Mouse (Mus musculus) neural tube, embryonic 12.5 days (tissue): ENCODE measurements around the gene Fgf15. TPM values are rescaled to one million over a fixed set of nuclear protein-coding genes. Genes with fewer than 3 reads are reported as not detected.
"Not testable (repeated sequence)": the region's sequence is repeated elsewhere in the genome, so short reads cannot be mapped to it uniquely, and the experiment has no call there.

Experiments used
- ATAC-seq: fragments of 200-750 bp; cut with Nextera tagmentation; 2 replicates; pipeline ENCODE4 v1.8.0; 2017; ENCODE audit warnings: low read depth, mild to moderate bottlenecking, moderate TSS enrichment, moderate library complexity; ENCODE audit not compliant: low FRiP score
- H3K27ac ChIP-seq: fragments of 300-500 bp; sonication (generic); 2 replicates; pipeline ENCODE4 v1.5.1; 2016
- H3K27me3 ChIP-seq: fragments of 300-500 bp; sonication (generic); replicated peaks from 2 replicates; pipeline ENCODE4 v1.6.1; 2016; ENCODE audit warnings: mild to moderate bottlenecking
- H3K36me3 ChIP-seq: fragments of 300-500 bp; sonication (generic); 2 replicates; pipeline ENCODE4 v1.6.1; 2016; ENCODE audit warnings: mild to moderate bottlenecking
- H3K4me1 ChIP-seq: fragments of 300-500 bp; sonication (generic); 2 replicates; pipeline ENCODE4 v1.6.1; 2016
- H3K4me2 ChIP-seq: fragments of 300-500 bp; sonication (generic); replicated peaks from 2 replicates; pipeline ENCODE4 v1.6.1; 2016; ENCODE audit warnings: mild to moderate bottlenecking
- H3K4me3 ChIP-seq: fragments of 300-500 bp; sonication (generic); 2 replicates; pipeline ENCODE4 v1.5.1; 2016
- H3K9ac ChIP-seq: fragments of 300-500 bp; sonication (generic); 2 replicates; pipeline ENCODE4 v1.6.1; 2016; ENCODE audit warnings: mild to moderate bottlenecking
- H3K9me3 ChIP-seq: fragments of 300-500 bp; sonication (generic); 2 replicates; pipeline ENCODE4 v1.6.1; 2016; ENCODE audit warnings: mild to moderate bottlenecking
- WGBS: fragments of 180-500 bp; shearing (Covaris S2); methylation state at CpG from one replicate; pipeline ENCODE4 v1.1.7; 2016; 5-methylcytosine and 5-hydroxymethylcytosine counted together
- polyA plus RNA-seq: library from polyadenylated mRNA; unstranded; fragments of >200 nt; fragmentation: Nextera tagmentation; extraction: Ambion mirVana; gene quantifications from 2 replicates; pipeline ENCODE4 v1.2.1, GENCODE M21; 2016

Gene Fgf15
- polyA plus RNA-seq, 1 experiment from 2014 or later = 59.1 TPM

GRCm38 (mm10) chr7:144864160-144864670 lies 32.1 kb upstream of the Fgf15 start:
- ATAC-seq = no peak
- no peak overlapping the region for H3K4me3 ChIP-seq
- no peak overlapping the region for H3K4me2 ChIP-seq
- no peak overlapping the region for H3K9ac ChIP-seq
- H3K4me1 ChIP-seq = peaks cover 14% of the 10 kb centered on the region
- WGBS = 40% methylated on average over 3 of the region's 3 CpGs
- no peak overlapping the region for H3K27ac ChIP-seq
- peaks cover 71% of the 10 kb centered on the region for H3K27me3 ChIP-seq
- no peaks in the 10 kb centered on the region for H3K36me3 ChIP-seq
- no peaks in the 10 kb centered on the region for H3K9me3 ChIP-seq

GRCm38 (mm10) chr7:144867161-144867560 lies 29.2 kb upstream of the Fgf15 start:
- no peak overlapping the region for H3K4me3 ChIP-seq
- H3K9ac ChIP-seq = no peak overlapping the region

GRCm38 (mm10) chr7:144867602-144868001 lies 28.7 kb upstream of the Fgf15 start:
- H3K27ac ChIP-seq = no peak overlapping the region
- peaks cover 37% of the 10 kb centered on the region for H3K27me3 ChIP-seq
- no peaks in the 10 kb centered on the region for H3K9me3 ChIP-seq
- H3K4me1 ChIP-seq = no peaks in the 10 kb centered on the region
- H3K9ac ChIP-seq = no peak overlapping the region
- H3K4me2 ChIP-seq = no peak overlapping the region
- no peak for ATAC-seq
- H3K4me3 ChIP-seq = no peak overlapping the region
- no peaks in the 10 kb centered on the region for H3K36me3 ChIP-seq
- WGBS = 83% methylated on average over 8 of the region's 8 CpGs

More at GRCm38 (mm10) chr7:144867161-144867560, 29.2 kb upstream of the Fgf15 start:
- Histone ChIP-seq H3K4me1 (0 out of 2 replicates have a peak, but pooled peaks cover 2% of the 10 kb centered on the region), H3K27me3 (peaks cover 42% of the 10 kb centered on the region), H3K9me3 (no peaks in the 10 kb centered on the region), H3K27ac (no peak overlapping the region), H3K4me2 (no peak overlapping the region), H3K36me3 (no peaks in the 10 kb centered on the region)
- WGBS = 75% methylated on average over 4 of the region's 4 CpGs
- ATAC-seq = no peak

DNA sequence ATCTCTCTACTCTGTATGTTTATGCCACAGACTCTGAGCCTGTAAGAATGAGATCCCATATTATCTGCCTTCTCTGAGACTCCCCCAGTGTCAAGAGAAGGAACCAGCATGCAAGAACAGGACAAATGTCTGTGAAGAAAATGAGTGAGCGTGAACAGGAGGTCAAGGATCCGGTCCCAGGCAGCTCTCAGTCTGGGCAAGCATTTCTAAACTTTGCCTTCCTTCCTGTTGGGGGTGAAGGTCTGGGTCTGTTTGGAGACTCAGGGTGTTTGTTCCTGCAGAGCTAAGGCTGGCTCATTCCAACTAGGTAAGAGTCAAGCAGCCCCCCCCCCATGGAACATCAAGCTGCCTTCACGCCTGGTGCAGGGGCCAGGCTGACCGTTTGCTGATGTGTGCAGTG lies 23.9 kb upstream of the Fgf15 start:
- Histone ChIP-seq H3K4me1 (no peaks in the 10 kb centered on the region), H3K36me3 (no peaks in the 10 kb centered on the region), H3K4me2 (no peak overlapping the region), H3K4me3 (no peak overlapping the region), H3K9me3 (no peaks in the 10 kb centered on the region), H3K27ac (no peak overlapping the region), H3K9ac (no peak overlapping the region), H3K27me3 (no peaks in the 10 kb centered on the region; the same call in 1 of the 2 replicates)
- 67% methylated on average over 4 of the region's 4 CpGs for WGBS
- ATAC-seq = no peak

DNA sequence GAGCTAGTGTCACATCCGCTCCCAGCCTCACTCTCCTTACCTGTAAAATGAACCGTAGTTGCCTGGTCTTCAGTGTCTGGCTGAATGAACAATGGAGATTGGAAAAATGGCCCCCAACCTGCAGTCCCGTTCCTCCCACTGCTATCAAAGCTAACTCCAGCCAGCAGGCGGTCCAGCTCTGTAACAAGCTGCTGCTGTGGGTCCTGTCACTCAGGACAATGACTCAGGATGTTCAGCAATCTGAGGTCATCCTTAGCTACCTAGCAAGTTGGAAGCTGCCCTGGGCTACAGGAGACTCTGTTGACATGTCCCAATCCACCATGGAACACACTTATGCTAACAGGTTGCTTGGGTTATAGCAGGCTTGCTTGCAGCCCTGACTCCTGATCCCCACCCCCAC lies 23.2 kb upstream of the Fgf15 start:
- H3K9me3 ChIP-seq = no peaks in the 10 kb centered on the region
- no peaks in the 10 kb centered on the region; the same call in 1 of the 2 replicates for H3K27me3 ChIP-seq
- H3K9ac ChIP-seq = no peak overlapping the region
- ATAC-seq = no peak
- H3K36me3 ChIP-seq = no peaks in the 10 kb centered on the region
- WGBS = 71% methylated on average over 4 of the region's 4 CpGs
- H3K4me2 ChIP-seq = no peak overlapping the region
- no peak overlapping the region for H3K4me3 ChIP-seq
- H3K4me1 ChIP-seq = no peaks in the 10 kb centered on the region
- no peak overlapping the region for H3K27ac ChIP-seq

GRCm38 (mm10) chr7:144874226-144874625 lies 22.1 kb upstream of the Fgf15 start:
- ATAC-seq = no peak
- Histone ChIP-seq H3K4me3 (no peak overlapping the region), H3K27ac (no peak overlapping the region), H3K9me3 (no peaks in the 10 kb centered on the region), H3K27me3 (no peaks in the 10 kb centered on the region; the same call in 1 of the 2 replicates), H3K9ac (no peak overlapping the region), H3K36me3 (no peaks in the 10 kb centered on the region), H3K4me2 (no peak overlapping the region), H3K4me1 (no peaks in the 10 kb centered on the region)
- 72% methylated on average over 4 of the region's 4 CpGs for WGBS

DNA sequence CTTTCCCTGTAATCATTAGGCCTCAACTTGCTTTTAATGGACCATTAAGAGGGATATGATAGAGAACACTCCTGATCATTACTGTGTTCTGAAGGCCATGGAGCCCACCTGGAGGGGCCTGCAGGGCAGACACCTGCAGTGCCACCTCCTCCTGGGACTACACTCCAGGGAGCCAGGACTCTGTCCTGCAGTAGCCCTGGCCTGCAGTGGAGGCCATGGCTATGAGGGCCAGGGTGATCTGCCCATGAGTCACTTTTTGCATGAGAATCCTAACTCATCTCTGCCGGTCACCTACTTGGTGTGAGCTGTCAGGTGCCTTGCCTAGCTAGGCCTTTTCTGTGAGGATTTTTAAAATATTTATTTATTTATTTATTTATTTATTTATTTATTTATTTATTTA lies 17.9 kb upstream of the Fgf15 start:
- WGBS = 94% methylated on average over 1 of the region's 1 CpGs
- Histone ChIP-seq H3K27ac (no peak overlapping the region), H3K4me3 (no peak overlapping the region), H3K9ac (no peak overlapping the region), H3K36me3 (no peaks in the 10 kb centered on the region), H3K9me3 (no peaks in the 10 kb centered on the region), H3K27me3 (no peaks in the 10 kb centered on the region; the same call in 1 of the 2 replicates), H3K4me2 (no peak overlapping the region), H3K4me1 (no peaks in the 10 kb centered on the region)
- ATAC-seq = no peak

DNA sequence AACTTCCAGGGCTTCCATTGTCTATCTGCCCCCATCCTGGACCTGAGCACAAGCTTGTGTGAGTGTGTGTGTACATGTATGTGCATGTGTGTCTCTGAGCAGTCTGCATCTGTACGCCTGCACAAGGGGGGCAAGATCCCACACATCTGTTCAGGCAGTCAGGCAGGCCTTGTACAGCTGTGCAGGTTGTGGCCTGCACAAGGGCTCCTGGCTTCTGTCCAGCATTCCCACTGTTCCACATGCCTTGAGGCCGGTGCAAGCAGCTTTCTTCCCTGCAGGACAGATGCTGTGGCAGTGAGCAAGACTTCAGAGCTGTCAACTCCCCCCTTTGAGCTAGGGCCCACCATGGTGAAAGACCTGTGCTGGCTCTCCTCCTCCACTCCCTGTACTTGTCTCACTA lies 13.2 kb upstream of the Fgf15 start:
- Histone ChIP-seq H3K4me1 (no peaks in the 10 kb centered on the region), H3K4me2 (no peak overlapping the region), H3K27ac (no peak overlapping the region), H3K4me3 (no peak overlapping the region), H3K9ac (no peak overlapping the region), H3K36me3 (no peaks in the 10 kb centered on the region), H3K9me3 (no peaks in the 10 kb centered on the region), H3K27me3 (no peaks in the 10 kb centered on the region; the same call in 1 of the 2 replicates)
- no peak for ATAC-seq
- 48% methylated on average over 2 of the region's 2 CpGs for WGBS

DNA sequence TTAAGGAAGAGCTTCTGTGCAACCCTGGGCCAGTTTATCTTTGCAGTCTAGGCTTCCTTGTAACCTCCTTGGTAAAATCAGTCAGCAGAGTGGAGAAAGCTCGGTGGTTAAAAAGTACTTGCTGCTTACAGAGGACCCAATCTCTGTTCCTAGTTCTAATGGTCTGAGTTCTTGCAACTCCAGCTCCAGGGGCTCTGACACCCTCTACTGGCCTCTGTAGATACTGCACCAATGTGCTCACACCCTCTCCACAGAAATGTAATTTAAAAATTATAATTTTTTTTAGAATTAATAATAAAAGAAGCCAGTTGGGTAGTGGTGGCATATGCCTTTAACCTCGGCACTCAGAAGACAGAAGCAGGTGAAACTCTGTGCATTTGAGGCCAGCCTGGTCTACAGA lies 8.7 kb upstream of the Fgf15 start:
- Histone ChIP-seq H3K9ac (no peak overlapping the region), H3K27ac (no peak overlapping the region), H3K27me3 (0 out of 2 replicates have a peak, but pooled peaks cover 3% of the 10 kb centered on the region), H3K36me3 (no peaks in the 10 kb centered on the region), H3K4me1 (no peaks in the 10 kb centered on the region), H3K4me3 (no peak overlapping the region), H3K9me3 (no peaks in the 10 kb centered on the region), H3K4me2 (no peak overlapping the region)
- no peak for ATAC-seq
- 86% methylated on average over 2 of the region's 2 CpGs for WGBS

DNA sequence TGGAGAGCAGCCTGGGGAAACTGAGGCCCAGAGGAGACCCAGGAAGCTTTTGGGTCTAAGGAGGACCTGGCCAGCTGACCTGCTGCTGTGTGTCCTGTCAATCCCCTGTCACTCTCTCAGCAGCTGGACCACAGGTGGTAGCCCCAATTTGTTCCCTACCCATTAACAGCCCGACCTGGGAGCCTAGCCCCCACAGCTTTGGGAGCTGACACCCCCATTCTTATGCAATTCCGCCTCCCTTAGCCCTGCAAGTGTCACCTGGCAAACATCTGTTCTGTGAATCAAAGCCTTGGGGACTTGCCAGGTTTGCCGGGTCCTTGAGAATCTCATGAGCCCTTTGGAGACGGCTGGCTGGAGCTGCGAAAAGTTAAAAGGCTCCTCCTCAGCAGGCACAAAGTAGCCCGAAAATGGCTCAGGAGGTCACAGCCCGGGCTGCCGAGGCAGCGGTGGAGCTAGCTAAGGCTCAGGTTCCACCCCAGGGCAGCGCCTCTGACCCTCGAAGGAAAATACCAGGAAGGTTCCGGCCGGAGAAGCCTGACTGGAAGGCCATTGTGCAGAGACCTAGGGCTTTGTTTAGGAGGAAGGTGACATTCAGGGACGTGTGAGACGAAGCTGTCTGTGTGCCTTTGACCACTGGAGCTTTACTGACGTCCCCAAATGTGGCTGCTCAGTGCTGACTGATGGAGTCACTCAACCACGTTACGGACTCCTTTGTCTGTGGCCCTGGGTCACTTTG lies 7.6 kb upstream of the Fgf15 start:
- no peaks in the 10 kb centered on the region for H3K36me3 ChIP-seq
- WGBS = 9% methylated on average over 18 of the region's 18 CpGs
- H3K9ac ChIP-seq = no peak overlapping the region
- no peak overlapping the region for H3K4me2 ChIP-seq
- no peaks in the 10 kb centered on the region for H3K9me3 ChIP-seq
- ATAC-seq = no peak
- no peak overlapping the region for H3K4me3 ChIP-seq
- no peak overlapping the region for H3K27ac ChIP-seq
- 0 out of 2 replicates have a peak, but pooled peaks cover 3% of the 10 kb centered on the region for H3K27me3 ChIP-seq
- no peaks in the 10 kb centered on the region for H3K4me1 ChIP-seq

GRCm38 (mm10) chr7:144890661-144891060 lies 5.7 kb upstream of the Fgf15 start:
- H3K9me3 ChIP-seq, H3K4me2 ChIP-seq, H3K9ac ChIP-seq, H3K36me3 ChIP-seq, H3K4me3 ChIP-seq, ATAC-seq, H3K27ac ChIP-seq, H3K27me3 ChIP-seq: not testable (repeated sequence)
- WGBS = 86% methylated on average over 1 of the region's 1 CpGs
- H3K4me1 ChIP-seq = peaks cover 12% of the 10 kb centered on the region

GRCm38 (mm10) chr7:144891863-144892262 lies 4.5 kb upstream of the Fgf15 start:
- H3K4me1 ChIP-seq = peaks cover 24% of the 10 kb centered on the region
- H3K36me3 ChIP-seq = no peaks in the 10 kb centered on the region
- no peak overlapping the region for H3K9ac ChIP-seq
- WGBS = 84% methylated on average over 2 of the region's 2 CpGs
- no peak overlapping the region for H3K4me2 ChIP-seq
- no peak overlapping the region for H3K4me3 ChIP-seq
- no peak overlapping the region for H3K27ac ChIP-seq
- ATAC-seq = no peak
- H3K9me3 ChIP-seq = no peaks in the 10 kb centered on the region
- H3K27me3 ChIP-seq = peaks cover 20% of the 10 kb centered on the region

DNA sequence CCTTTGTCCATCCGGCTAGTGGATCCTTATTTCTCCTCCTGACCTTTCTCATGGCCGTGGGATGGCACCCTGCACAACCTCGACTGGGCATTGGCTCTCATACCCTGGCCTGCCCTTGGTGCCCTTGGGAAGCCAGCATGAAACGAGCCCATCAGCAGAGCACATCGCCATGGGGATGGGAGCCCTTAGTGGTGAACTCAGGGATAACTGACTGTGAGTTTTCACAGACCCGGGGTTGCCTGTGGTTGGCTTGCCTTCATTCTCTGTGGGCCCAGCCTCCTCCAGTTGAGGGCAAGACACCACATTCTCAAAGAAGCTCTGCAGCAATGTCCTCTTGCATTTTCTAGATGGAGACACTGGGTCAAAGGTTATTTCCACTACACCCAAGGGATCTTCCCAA lies 4.0 kb upstream of the Fgf15 start:
- Histone ChIP-seq H3K36me3 (no peaks in the 10 kb centered on the region), H3K9me3 (no peaks in the 10 kb centered on the region), H3K4me2 (no peak overlapping the region), H3K9ac (no peak overlapping the region), H3K4me3 (no peak overlapping the region), H3K27ac (no peak overlapping the region), H3K4me1 (peaks cover 28% of the 10 kb centered on the region), H3K27me3 (peaks cover 23% of the 10 kb centered on the region)
- ATAC-seq = no peak
- 52% methylated on average over 6 of the region's 6 CpGs for whole genome bisulfite sequencing
